Mouse (Mus musculus) embryonic fibroblast, embryonic 13.5 days (primary cell): ENCODE measurements at regions not wholly inside any gene's neighbourhood (a gene's known extent, or its start where the extent isn't known, plus 50 kb on each side); places are given as distances from the start of the nearest gene placed in this dataset.

ENCODE experiments used
- CTCF ChIP-seq: IDR thresholded peaks from 2 replicates; pipeline ENCODE4 v1.5.1; 2011; ENCODE audit warnings: mild to moderate bottlenecking, control low read depth, low read length, moderate library complexity, borderline replicate concordance; ENCODE audit not compliant: insufficient read depth
- POLR2A ChIP-seq: IDR thresholded peaks from 2 replicates; pipeline ENCODE4 v1.6.1; 2011; ENCODE audit warnings: low read depth, mild to moderate bottlenecking, control low read depth, low read length, moderate library complexity

GRCm38 (mm10) chr3:37845313-37846023, 121.2 kb upstream of the Gm5148 start:
- TF ChIP-seq POLR2A = no peak
- TF ChIP-seq CTCF = no peak
